Mouse (Mus musculus): ENCODE data around the gene Atxn1. TPM values are rescaled to one million over a fixed set of nuclear protein-coding genes. Genes with fewer than 3 reads are reported as not detected.

Atxn1 gene
- polyA plus RNA-seq, 2 experiments from 2014 or later: 28.1 to 32.9 TPM

- no peak for ATAC-seq
Observed at GRCm38 (mm10) chr13:45962776-45963175, 2.0 kb downstream of the Atxn1 start.

GRCm38 (mm10) chr13:45961871-45962630 is 2.8 kb downstream of the Atxn1 start:
- ATAC-seq: no peak

- ATAC-seq: no peak
Observed at GRCm38 (mm10) chr13:45960311-45960965, 4.4 kb downstream of the Atxn1 start.

GRCm38 (mm10) chr13:45958306-45958705 is 6.5 kb downstream of the Atxn1 start:
- ATAC-seq: no peak

- no peak for ATAC-seq
Observed at GRCm38 (mm10) chr13:45957629-45958028, 7.2 kb downstream of the Atxn1 start.

- no peak for ATAC-seq
Observed at GRCm38 (mm10) chr13:45956287-45956686, 8.5 kb downstream of the Atxn1 start.

- ATAC-seq: no peak
Observed at GRCm38 (mm10) chr13:45955370-45956055, 9.3 kb downstream of the Atxn1 start.

- no peak for ATAC-seq
Observed at GRCm38 (mm10) chr13:45953098-45953497, 11.7 kb downstream of the Atxn1 start.

GRCm38 (mm10) chr13:45951071-45951645 is 13.7 kb downstream of the Atxn1 start:
- no peak for ATAC-seq

- no peak for ATAC-seq
Observed at GRCm38 (mm10) chr13:45950355-45950861, 14.4 kb downstream of the Atxn1 start.

- no peak for ATAC-seq
Observed at GRCm38 (mm10) chr13:45946136-45946535, 18.7 kb downstream of the Atxn1 start.

GRCm38 (mm10) chr13:45942337-45942736 is 22.5 kb downstream of the Atxn1 start:
- ATAC-seq: no peak

GRCm38 (mm10) chr13:45940714-45941113 is 24.1 kb downstream of the Atxn1 start:
- ATAC-seq: no peak

GRCm38 (mm10) chr13:45939561-45939960 is 25.2 kb downstream of the Atxn1 start:
- no peak for ATAC-seq

GRCm38 (mm10) chr13:45938083-45938482 is 26.7 kb downstream of the Atxn1 start:
- ATAC-seq: no peak

- ATAC-seq: no peak
Observed at GRCm38 (mm10) chr13:45936765-45937164, 28.0 kb downstream of the Atxn1 start.

- peak; percentile 94 for ATAC-seq
Observed at GRCm38 (mm10) chr13:45935798-45936197, 29.0 kb downstream of the Atxn1 start.

GRCm38 (mm10) chr13:45934841-45935240 is 30.0 kb downstream of the Atxn1 start:
- no peak for ATAC-seq

- ATAC-seq: no peak
Observed at GRCm38 (mm10) chr13:45934085-45934484, 30.7 kb downstream of the Atxn1 start.

- peak; percentile 62 for ATAC-seq
Observed at GRCm38 (mm10) chr13:45932491-45932921, 32.3 kb downstream of the Atxn1 start.

- ATAC-seq: no peak
Observed at GRCm38 (mm10) chr13:45931891-45932290, 32.9 kb downstream of the Atxn1 start.

- ATAC-seq: no peak
Observed at GRCm38 (mm10) chr13:45931215-45931614, 33.6 kb downstream of the Atxn1 start.

- no peak for ATAC-seq
Observed at GRCm38 (mm10) chr13:45929744-45930143, 35.1 kb downstream of the Atxn1 start.
